Mouse (Mus musculus): ENCODE measurements around the gene Klk1b5. TPM values are rescaled to one million over a fixed set of nuclear protein-coding genes. Genes with fewer than 3 reads are reported as not detected.
A peak's percentile ranks its signal among the peaks of the same experiment; 100 is the strongest.
"Not testable (repeated sequence)": the region's sequence is repeated elsewhere in the genome, so short reads cannot be mapped to it uniquely, and the experiment has no call there.

The Klk1b5 gene
- polyA plus RNA-seq, 1 experiment from 2014 or later, result not detected

GRCm38 (mm10) chr7:44239913-44240312, 24.2 kb downstream of the Klk1b5 start:
- no peaks in the 10 kb centered on the region for H3K9me3 ChIP-seq
- H3K4me3 ChIP-seq, result no peak overlapping the region
- 72% methylated on average over 2 of the region's 2 CpGs for WGBS
- no peak for ATAC-seq (ENCODE audit: low FRiP score, low read depth)
- H3K9ac ChIP-seq (replicated peaks), result no peak overlapping the region
- no peaks in the 10 kb centered on the region for H3K36me3 ChIP-seq
- H3K4me2 ChIP-seq (replicated peaks), result no peak overlapping the region
- no peak overlapping the region for H3K27ac ChIP-seq (replicated peaks)
- no peaks in the 10 kb centered on the region for H3K4me1 ChIP-seq
- H3K27me3 ChIP-seq, result 0 out of 2 replicates have a peak, but pooled peaks cover 5% of the 10 kb centered on the region

- Histone ChIP-seq H3K4me2 (replicated peaks) (no peak overlapping the region), H3K4me1 (peaks cover 6% of the 10 kb centered on the region), H3K27me3 (0 out of 2 replicates have a peak, but pooled peaks cover 5% of the 10 kb centered on the region), H3K9ac (replicated peaks) (no peak overlapping the region), H3K36me3 (no peaks in the 10 kb centered on the region), H3K27ac (replicated peaks) (no peak overlapping the region), H3K4me3 (no peak overlapping the region), H3K9me3 (no peaks in the 10 kb centered on the region)
- WGBS, result 57% methylated on average over 1 of the region's 1 CpGs
- ATAC-seq (ENCODE audit: low FRiP score, low read depth), result no peak
Observed at GRCm38 (mm10) chr7:44240712-44241111, 25.0 kb downstream of the Klk1b5 start.

GRCm38 (mm10) chr7:44241163-44241562, 25.4 kb downstream of the Klk1b5 start:
- Histone ChIP-seq H3K27ac (replicated peaks) (no peak overlapping the region), H3K9me3 (no peaks in the 10 kb centered on the region), H3K9ac (replicated peaks) (no peak overlapping the region), H3K36me3 (no peaks in the 10 kb centered on the region), H3K4me3 (no peak overlapping the region), H3K4me2 (replicated peaks) (no peak overlapping the region), H3K4me1 (peaks cover 7% of the 10 kb centered on the region), H3K27me3 (0 out of 2 replicates have a peak, but pooled peaks cover 5% of the 10 kb centered on the region)
- ATAC-seq (ENCODE audit: low FRiP score, low read depth), result no peak
- 76% methylated on average over 2 of the region's 2 CpGs for WGBS

DNA sequence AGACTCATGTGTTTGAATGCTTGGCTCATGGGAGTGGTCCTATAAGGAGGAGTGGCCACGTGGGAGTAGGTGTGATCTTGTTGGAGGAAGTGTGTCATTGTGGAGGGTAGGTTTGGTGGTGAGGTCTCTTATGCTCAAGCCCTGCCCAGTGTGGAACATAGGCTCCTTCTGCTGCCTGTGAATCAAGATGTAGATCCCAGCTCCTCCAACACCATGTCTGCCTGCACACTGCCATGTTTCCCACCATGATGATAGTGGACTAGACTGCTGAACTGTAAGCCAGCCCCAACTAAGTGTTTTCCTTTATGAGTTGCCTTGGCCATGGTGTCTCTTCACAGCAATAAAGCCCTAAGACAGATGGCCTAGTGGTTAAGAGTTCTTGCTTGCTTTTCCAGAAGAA, 28.3 kb downstream of the Klk1b5 start:
- no peak overlapping the region for H3K4me3 ChIP-seq
- peaks cover 9% of the 10 kb centered on the region for H3K36me3 ChIP-seq
- 48% methylated on average over 1 of the region's 1 CpGs for WGBS
- 0 out of 2 replicates have a peak, but pooled peaks cover 5% of the 10 kb centered on the region for H3K27me3 ChIP-seq
- no peak for ATAC-seq (ENCODE audit: low FRiP score, low read depth)
- H3K4me1 ChIP-seq, result peaks cover 20% of the 10 kb centered on the region
- no peaks in the 10 kb centered on the region for H3K9me3 ChIP-seq
- H3K27ac ChIP-seq (replicated peaks), result no peak overlapping the region
- no peak overlapping the region for H3K4me2 ChIP-seq (replicated peaks)
- no peak overlapping the region for H3K9ac ChIP-seq (replicated peaks)

- under 1% methylated on average over 62 of the region's 62 CpGs for WGBS
- Histone ChIP-seq H3K4me1 (peaks cover 20% of the 10 kb centered on the region), H3K36me3 (peaks cover 32% of the 10 kb centered on the region), H3K9me3 (no peaks in the 10 kb centered on the region), H3K9ac (replicated peaks) (peak within 1 kb of the TSS; percentile 95), H3K27ac (replicated peaks) (peak within 1 kb of the TSS; percentile 87), H3K4me2 (replicated peaks) (peak within 1 kb of the TSS; percentile 80), H3K27me3 (no peaks in the 10 kb centered on the region), H3K4me3 (peak within 1 kb of the TSS; percentile 93)
- peak; percentile 87 for ATAC-seq (ENCODE audit: low FRiP score, low read depth)
Observed at GRCm38 (mm10) chr7:44246055-44246983, 30.6 kb downstream of the Klk1b5 start, which contains the start of the genes 1700028J19Rik and 2410002F23Rik. Gene 1700028J19Rik, minus strand, starts transcription at chr7:44246695. Gene 2410002F23Rik, plus strand, starts transcription at chr7:44246722.

- Histone ChIP-seq H3K4me2 (replicated peaks) (peak overlapping the region; percentile 80), H3K9me3 (no peaks in the 10 kb centered on the region), H3K9ac (replicated peaks) (peak overlapping the region; percentile 95), H3K27me3 (no peaks in the 10 kb centered on the region), H3K4me3 (peak overlapping the region; percentile 93), H3K4me1 (peaks cover 20% of the 10 kb centered on the region), H3K27ac (replicated peaks) (peak overlapping the region; percentile 87), H3K36me3 (peaks cover 36% of the 10 kb centered on the region)
- ATAC-seq (ENCODE audit: low FRiP score, low read depth), result peak; percentile 25
- WGBS, result 0% methylated on average over 23 of the region's 23 CpGs
Observed at GRCm38 (mm10) chr7:44246984-44247470, 31.3 kb downstream of the Klk1b5 start.

GRCm38 (mm10) chr7:44247971-44248370, 32.2 kb downstream of the Klk1b5 start:
- H3K27ac ChIP-seq (replicated peaks), result no peak overlapping the region
- H3K9ac ChIP-seq (replicated peaks), result peak overlapping the region; percentile 95; the same call in 1 of the 2 replicates
- H3K4me2 ChIP-seq (replicated peaks), result peak overlapping the region; percentile 80
- no peaks in the 10 kb centered on the region for H3K27me3 ChIP-seq
- H3K4me3 ChIP-seq, result peak overlapping the region; percentile 93
- WGBS, result 96% methylated on average over 2 of the region's 2 CpGs
- H3K9me3 ChIP-seq, result no peaks in the 10 kb centered on the region
- ATAC-seq (ENCODE audit: low FRiP score, low read depth), result no peak
- H3K36me3 ChIP-seq, result peaks cover 46% of the 10 kb centered on the region
- peaks cover 20% of the 10 kb centered on the region for H3K4me1 ChIP-seq

DNA sequence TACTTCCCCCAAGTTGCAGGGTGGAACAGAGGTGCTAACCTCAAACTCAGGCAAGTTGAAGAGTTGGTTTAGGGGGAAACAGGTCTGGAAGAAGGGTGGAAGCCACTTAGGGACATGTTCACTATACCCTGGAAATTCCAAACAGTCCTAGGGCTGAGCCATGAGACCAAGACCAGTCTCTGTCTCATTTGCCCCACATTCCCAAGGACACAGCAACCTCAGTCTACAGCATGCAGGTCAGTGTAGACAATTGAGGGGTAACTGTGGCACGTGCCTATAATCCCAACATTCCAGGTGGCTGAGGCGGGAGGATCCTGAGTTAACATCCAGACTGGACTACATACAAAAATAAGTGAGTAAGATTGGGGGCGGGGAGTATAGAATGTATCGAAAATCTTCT, 33.5 kb downstream of the Klk1b5 start:
- no peak overlapping the region for H3K4me2 ChIP-seq (replicated peaks)
- WGBS, result 92% methylated on average over 4 of the region's 4 CpGs
- H3K4me3 ChIP-seq, result no peak overlapping the region
- no peak overlapping the region for H3K27ac ChIP-seq (replicated peaks)
- peaks cover 57% of the 10 kb centered on the region for H3K36me3 ChIP-seq
- ATAC-seq (ENCODE audit: low FRiP score, low read depth), result no peak
- peaks cover 20% of the 10 kb centered on the region for H3K4me1 ChIP-seq
- H3K9me3 ChIP-seq, result no peaks in the 10 kb centered on the region
- 0 out of 2 replicates have a peak overlapping the region, but pooled peaks have one; percentile 7 for H3K9ac ChIP-seq (replicated peaks)
- H3K27me3 ChIP-seq, result no peaks in the 10 kb centered on the region

- H3K4me2 ChIP-seq (replicated peaks); ATAC-seq (ENCODE audit: low FRiP score, low read depth); H3K9me3 ChIP-seq; H3K27me3 ChIP-seq; H3K9ac ChIP-seq (replicated peaks); H3K27ac ChIP-seq (replicated peaks); H3K4me3 ChIP-seq: not testable (repeated sequence)
- Histone ChIP-seq H3K36me3 (peaks cover 60% of the 10 kb centered on the region), H3K4me1 (peaks cover 13% of the 10 kb centered on the region)
- 92% methylated on average over 17 of the region's 17 CpGs for WGBS
Observed at GRCm38 (mm10) chr7:44250732-44251275, 35.1 kb downstream of the Klk1b5 start.

- H3K27me3 ChIP-seq, result no peaks in the 10 kb centered on the region
- H3K4me1 ChIP-seq, result peaks cover 7% of the 10 kb centered on the region
- no peak overlapping the region for H3K4me3 ChIP-seq
- no peak overlapping the region for H3K9ac ChIP-seq (replicated peaks)
- no peak for ATAC-seq (ENCODE audit: low FRiP score, low read depth)
- no peak overlapping the region for H3K27ac ChIP-seq (replicated peaks)
- WGBS, result 80% methylated on average over 15 of the region's 15 CpGs
- peaks cover 66% of the 10 kb centered on the region for H3K36me3 ChIP-seq
- no peak overlapping the region for H3K4me2 ChIP-seq (replicated peaks)
- H3K9me3 ChIP-seq, result no peaks in the 10 kb centered on the region
Observed at GRCm38 (mm10) chr7:44253023-44253616, 37.4 kb downstream of the Klk1b5 start.

DNA sequence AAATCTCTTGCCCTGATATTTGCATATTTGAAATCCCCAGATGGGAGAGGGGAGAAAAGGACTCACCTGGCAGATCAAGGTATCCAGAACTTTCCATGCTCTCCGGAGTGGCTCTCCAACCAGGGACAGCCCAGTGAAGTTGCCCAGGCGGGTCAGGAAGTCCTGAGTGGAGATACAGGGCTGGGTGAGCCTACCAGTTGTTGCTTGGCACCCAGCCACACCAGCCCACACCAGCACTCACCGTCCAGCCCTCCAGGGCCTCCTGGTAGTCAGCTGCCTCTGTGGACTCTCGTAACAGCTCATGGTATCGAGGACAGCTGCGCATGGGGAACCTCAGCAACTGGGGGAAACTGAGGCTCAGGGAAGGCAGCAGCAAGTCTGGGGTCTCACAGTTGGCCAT, 39.2 kb downstream of the Klk1b5 start:
- whole genome bisulfite sequencing, result 86% methylated on average over 6 of the region's 6 CpGs
- peaks cover 49% of the 10 kb centered on the region for H3K36me3 ChIP-seq
- no peaks in the 10 kb centered on the region for H3K4me1 ChIP-seq
- H3K4me2 ChIP-seq (replicated peaks), result no peak overlapping the region
- no peak overlapping the region for H3K27ac ChIP-seq (replicated peaks)
- ATAC-seq (ENCODE audit: low FRiP score, low read depth), result no peak
- no peak overlapping the region for H3K4me3 ChIP-seq
- H3K27me3 ChIP-seq, result no peaks in the 10 kb centered on the region
- H3K9me3 ChIP-seq, result no peaks in the 10 kb centered on the region
- no peak overlapping the region for H3K9ac ChIP-seq (replicated peaks)
